Mouse (Mus musculus) cerebellum, adult 9-10 months (tissue): Measurements from ENCODE around the gene Abhd14b.

Experiments
- DNase-seq: peaks from one replicate; pipeline ENCODE4 v3.0.0; 2022

The Abhd14b gene

DNA sequence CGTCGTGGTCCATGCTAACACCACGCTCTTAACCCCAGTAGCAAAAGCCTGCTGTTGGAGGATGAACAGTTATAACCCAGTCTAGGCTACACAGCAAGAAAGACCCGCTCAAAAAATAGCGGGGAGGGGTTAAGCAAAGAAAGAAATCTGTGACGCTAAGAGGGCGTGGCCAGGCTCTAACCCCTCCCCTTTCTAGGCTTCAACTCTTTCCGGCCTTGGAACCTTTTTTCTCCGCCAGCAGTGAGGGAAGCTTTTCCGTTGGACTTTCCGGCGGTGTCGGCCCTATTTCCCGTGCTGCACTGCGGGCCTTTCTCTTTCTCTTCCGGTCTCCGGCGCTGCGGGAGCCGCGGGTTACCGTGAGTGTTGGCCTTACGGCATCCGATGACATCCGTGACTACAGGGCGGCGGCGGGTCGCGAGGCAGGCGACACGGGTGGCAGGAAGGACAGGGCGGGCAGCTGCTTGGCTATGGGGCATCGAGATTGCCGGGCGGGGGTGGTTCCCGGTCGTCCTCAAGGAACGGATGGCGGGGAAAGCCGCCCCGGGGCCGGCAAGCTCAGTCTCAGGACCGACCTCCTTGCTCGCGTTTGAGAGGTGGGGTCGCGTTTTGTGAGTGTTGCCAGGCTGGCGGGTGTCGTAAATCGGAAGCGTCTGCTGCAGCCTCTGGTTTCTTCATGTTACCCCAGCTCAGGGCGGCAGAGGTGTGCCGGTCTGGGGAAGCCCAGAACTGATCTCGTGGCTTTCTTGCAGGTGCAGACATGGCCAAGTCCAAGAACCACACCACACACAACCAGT, 17.8 kb upstream of the Abhd14b start, which contains the start of gene Rpl29:
Rpl29 (plus strand) TSS at position 234 of the 794 bp plus-strand sequence.
- DNase-seq, result peak; percentile 96

DNA sequence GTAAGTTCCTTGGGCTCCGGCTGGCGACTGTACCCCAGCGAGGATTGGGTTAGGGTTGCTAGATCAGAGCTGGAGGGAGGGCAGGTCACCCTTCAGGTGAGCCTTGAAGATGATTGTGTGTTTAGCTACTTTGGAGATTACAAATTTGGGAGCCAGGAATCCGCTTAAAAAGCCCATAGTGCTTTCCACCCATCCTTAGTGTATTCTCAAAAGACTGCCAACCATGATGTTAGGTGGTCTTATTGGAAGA, 17.3 kb upstream of the Abhd14b start:
- DNase-seq, result peak; percentile 58

DNA sequence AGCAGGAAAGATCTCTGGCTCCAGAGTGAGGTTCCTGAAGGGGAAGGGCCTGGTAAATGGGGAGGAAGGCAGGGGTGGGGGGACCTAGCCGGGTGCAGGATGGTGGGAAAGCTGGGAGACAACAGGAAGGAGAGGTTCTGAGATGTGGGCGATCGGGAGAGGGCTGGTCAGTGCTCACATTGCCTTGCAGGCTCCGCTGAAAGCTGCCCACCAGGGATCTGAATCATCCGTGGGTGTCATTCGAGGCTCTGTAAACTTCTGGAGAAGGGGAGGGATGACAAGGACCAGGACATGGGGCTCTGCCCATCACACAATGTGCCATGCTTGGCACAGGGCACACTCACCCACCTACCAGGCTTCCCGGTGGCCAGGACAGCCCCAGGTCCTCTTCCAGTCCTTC, 13.9 kb upstream of the Abhd14b start:
- DNase-seq, result no peak

DNA sequence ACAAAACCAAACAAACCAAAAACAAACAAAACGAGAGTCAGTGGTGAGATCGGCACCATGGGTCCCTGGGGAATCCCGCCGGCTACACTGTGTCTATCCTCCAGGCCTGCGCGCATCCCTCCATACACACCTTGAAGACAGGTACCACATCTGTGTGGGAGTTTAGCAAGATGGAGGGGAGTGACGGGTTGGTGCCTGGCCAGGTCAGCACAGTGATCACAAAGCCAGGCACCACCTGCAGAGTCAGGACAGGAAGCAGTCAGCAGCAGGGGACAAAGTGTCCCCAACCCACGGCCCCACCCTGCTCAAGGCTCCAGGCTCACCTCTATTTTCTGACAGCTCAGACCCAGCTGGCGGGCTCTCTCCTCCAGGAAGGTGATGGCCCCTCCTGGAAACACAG, 10.7 kb upstream of the Abhd14b start:
- DNase-seq, result peak; percentile 61

DNA sequence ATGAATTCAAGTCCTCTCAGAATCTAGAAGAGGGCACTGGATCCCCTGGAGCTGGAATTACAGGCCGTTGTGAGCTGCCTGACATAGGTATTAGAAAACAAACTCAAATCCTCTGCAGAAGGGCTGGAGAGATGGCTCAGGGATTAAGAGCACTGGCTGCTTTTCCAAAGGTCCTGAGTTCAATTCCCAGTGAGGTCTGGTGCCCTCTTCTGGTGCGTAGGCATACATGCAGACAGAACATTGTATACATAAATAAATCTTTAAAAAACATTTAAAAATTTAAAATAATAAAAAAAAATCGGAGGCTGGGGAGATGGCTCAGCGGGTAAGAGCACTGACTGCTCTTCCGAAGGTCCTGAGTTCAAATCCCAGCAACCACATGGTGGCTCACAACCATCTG, 4.6 kb upstream of the Abhd14b start:
- DNase-seq, result no peak

DNA sequence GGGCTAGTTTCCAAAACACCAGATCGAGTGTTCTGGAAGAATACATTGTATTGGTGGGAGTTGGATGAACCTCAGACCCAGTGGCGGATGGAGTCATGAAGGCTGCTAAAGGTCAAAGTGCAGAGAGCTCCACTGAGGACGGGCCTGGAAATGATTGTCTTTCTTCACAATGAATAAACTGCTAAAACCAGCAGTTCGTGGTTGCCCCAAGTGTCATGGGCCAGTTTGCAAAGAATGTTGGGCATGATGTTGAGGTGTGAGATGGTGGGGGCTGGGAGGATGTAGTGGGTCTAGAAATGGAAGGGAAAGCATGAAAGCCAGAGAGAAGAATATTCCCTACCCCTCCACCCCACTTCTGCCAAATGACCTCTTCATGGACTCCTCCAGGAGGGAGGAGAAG, 2.4 kb upstream of the Abhd14b start:
- DNase-seq, result no peak

DNA sequence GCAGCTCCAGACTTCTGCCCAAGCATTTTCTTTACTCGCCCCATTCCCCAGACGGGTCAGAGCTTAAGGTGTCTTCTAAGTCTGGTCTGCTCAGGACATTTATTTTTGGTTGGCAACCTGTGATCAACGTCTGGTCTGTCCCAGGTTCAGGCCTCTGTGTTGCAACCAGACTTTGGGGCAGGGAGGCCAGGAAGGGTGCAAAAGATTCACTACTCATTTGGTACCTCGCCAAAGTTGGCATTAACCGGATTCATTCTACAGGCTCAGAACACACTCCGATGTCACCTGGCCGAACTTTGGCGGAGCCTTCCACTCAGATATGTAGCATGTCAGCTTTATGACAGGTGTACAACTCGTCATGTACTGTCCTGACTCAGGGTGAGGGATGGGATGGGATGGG, 692 bp downstream of the Abhd14b start:
- DNase-seq, result peak; percentile 86

DNA sequence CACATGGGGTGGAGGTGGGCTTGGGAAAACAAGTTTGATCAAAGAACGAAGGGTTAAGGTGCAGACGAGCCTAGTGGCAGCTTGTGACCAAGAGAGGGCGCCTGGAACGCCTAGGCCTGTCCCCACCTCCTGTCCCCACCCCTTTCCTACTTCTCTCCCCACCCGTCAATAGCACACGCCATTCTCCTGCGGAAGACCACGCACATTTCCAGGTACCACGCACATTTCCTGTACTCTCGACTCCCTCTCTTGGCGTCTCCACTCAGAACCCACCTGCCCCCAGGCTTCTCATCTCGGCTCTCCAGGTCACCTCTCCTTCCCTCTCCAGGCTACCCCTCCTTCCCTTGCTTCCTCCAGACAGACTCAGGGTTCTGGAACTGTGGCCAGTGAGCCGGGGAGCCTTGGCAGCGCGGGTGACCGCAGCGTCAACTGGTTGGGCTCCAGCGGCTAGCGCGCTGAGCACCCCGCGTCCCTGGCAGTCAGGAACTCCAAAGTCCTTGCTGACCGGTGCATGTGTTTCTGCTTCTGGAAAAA, 1.3 kb downstream of the Abhd14b start:
- peak; percentile 88 for DNase-seq

DNA sequence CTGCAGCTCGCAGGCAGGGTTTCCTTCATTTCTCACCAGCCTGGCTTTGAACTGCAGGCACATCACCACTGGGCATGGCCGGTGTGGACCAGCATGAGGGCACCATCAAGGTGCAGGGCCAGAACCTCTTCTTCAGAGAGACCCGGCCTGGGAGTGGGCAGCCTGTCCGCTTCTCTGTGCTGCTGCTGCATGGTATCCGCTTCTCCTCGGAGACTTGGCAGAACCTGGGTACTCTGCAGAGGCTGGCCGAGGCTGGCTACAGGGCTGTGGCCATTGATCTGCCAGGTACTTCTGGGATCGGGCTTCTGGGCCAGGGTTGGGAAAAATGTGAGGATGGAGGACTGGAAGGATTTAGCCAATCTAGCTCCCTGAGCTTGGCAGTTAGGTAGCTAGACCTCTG, 2.7 kb downstream of the Abhd14b start:
- DNase-seq, result peak; percentile 67

DNA sequence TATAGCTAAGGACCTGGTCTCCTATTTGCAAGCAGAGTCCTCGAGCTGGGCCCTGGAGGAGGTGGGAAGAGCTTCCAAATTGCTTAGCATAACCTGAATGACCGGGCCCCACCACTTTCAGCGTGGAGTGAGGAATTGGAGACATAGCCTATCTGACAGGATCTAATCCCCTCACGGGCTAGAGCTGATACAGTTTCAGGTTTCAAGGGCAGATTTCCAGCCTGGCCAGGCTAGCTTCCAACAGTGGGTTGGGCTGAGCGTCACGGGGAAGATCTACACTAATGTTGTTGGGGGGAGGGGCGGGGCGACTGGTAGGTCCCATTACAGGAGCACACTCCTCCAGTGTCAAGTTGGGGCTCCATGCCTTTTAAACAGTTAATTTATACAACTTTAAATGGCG, 3.4 kb downstream of the Abhd14b start:
- peak; percentile 80 for DNase-seq

DNA sequence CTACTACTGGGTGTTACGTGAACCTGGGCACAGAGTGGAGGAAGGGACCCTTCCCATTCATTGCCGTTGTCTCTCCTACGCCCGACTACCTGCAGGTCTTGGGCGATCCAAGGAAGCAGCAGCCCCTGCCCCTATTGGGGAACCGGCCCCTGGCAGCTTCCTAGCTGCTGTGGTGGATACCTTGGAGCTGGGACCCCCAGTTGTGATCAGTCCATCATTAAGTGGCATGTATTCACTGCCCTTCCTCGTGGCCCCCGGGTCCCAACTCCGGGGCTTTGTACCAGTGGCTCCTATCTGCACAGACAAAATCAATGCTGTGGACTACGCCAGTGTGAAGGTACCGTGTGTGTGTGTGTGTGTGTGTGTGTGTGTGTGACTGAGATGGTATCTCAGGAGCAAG, 4.0 kb downstream of the Abhd14b start:
- DNase-seq, result peak; percentile 66

DNA sequence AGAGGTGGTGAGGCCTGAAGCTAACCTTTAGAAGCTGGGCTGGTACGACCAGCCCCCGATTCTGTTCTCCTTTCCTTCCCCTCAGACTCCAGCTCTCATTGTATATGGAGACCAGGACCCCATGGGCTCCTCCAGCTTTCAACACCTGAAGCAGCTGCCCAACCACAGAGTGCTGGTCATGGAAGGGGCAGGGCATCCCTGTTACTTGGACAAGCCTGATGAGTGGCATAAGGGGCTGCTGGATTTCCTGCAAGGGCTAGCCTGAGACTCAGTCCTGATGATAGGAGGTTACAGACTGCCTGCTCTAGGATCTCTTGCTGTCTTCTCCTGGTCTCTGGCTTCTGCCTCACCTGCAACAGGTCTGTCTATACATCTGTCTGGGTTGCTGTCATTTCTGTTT, 4.6 kb downstream of the Abhd14b start:
- DNase-seq, result no peak

DNA sequence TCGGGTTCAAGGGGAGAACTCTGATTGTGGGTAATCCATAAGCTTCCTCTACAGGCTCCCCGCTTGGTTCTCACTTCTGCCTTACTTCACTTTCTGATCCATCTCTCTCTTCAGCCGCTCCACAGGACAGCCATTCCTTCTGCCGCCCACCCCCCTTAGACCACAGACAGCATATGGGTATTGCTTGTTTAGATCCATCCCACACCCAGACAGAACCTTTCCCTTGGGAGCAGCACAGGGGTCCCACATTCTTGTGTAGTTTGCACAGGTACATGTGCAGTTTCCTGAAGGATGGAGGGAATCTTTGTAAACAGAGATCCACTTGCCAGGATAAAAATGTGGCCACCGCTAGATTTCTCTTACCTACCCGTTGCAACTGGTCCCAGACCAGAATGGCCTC, 5.1 kb downstream of the Abhd14b start:
- no peak for DNase-seq

DNA sequence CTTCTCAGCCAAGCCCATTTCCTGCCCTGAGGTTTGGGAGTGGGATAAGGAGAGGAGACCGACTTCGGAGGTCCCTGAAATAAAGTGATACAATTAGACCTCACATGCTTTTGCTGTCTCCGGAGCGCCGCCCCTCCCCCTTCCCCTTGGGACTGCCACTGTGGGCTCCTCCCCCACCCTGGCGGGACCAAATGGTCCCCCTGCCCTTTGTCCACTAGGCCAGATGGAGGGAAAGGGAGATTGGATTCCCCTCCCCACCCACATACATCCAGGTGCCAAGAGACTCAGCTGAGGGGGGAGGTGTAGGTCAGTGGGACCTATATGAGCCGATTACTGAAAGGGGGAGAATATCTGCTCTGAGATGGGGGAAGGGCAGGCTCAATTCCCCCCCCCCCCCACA, 5.6 kb downstream of the Abhd14b start:
- peak; percentile 91 for DNase-seq

DNA sequence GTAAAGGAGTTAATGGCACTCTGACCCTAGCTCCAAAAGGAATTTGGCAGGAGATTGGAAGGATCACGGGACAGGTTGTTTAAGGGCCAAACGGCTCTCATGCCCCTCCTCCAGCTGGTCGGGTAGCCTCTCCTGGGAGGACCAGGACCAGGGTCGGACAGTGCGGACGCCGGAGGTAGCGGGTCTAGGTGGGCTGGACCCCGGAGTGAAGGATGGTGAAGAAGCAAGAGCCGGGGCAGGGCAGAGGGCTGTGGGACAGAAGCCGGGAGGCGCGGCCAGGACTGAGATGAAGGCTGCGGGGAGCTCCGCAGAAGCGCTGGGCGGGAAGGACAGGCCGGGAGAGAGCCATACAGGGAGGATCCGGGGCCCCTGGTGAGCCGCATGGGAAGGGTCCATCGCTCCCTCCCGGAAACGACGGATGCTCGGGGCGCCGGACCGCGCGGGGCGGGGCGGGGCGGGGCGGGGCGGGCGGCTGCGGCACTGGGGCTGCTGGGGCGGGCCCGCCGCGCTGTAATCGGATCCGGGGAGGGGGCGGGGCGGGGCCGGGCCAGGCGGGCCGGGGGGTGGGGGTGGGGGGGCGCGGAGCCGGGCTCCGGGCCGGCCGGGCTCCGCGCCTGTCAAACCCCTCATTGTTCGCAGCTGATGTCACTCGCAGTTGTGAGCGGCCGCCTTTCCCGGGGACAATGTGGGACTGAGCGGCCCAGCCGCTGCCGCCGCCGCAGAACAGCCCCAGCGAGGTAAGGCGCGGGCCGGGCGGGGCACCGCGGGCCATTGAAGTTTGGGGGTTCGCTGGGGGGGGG, 6.2 kb downstream of the Abhd14b start, which contains the start of gene Pcbp4:
Pcbp4 (plus strand) TSS at position 21 of the 800 bp plus-strand sequence.
- peak; percentile 84 for DNase-seq

DNA sequence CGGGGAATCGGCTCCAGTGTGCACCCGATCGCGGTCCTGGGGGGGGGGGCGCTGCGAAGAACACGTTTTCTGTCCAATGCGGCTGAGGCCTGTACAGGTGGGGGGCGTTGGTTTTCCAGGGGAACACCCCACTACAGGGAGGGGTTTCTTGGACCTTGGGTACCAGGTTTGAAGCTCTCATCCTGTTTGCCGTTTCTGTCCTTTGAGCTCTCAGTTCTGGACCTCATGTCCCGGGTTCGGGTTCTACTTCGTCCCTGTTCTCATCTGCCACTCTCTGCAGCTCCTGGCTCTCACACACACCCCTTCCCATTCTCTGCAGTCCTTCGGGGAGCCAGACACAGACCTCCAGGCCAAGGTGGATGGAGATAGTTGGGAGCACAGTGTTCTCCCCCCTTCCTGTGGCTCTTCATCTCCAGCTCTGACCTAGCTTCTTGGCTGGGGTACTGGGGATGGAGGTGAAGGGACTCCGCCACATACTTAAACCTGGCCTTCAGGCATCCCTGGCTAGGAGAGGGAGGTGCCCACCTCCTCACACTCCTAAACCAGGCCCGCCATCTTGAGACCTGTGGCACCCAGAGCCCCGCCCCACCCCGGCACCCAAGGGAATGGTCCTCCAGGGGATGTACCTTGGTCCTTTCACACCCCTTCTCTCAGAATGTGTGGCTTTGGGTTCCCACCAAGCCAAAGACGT, 7.0 kb downstream of the Abhd14b start:
- peak; percentile 74 for DNase-seq

DNA sequence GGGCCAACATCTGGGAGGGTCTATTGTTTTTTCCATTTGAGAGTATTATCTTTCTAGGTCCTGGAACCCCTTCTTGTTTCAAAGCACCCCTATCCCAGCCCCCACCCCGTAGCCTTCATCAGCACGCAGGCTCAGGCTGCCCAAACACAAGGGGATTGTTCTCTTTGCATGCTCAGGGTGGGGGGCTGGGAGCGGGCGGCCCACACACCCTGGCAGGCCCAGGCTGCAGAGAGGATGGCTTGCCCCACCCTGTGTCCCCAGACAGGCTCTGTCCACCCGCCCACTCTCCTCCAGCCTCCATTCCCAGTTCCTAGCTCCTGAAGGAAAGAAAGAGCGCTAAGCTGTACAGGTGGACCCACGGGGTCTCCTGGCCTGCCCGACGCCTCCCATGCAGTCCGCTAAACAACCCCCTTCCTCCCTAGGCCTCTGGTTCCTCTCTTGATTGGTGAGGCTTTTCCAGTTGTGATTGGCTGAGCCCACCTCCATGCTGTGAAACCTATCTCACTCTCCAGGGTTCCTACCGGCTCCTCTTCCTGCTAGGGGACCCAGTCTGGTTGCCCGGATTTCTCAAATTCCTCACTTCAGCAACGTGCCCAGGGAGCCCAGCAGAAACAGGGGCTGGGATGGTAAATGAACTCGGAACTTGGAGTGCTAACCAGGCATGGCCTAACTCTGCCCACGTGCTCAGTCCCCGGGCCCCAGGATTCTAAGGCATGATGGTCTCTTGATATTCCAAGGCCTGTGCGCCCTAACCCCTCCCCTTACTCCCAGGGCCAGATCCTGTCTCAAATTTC, 7.8 kb downstream of the Abhd14b start:
- DNase-seq, result no peak

DNA sequence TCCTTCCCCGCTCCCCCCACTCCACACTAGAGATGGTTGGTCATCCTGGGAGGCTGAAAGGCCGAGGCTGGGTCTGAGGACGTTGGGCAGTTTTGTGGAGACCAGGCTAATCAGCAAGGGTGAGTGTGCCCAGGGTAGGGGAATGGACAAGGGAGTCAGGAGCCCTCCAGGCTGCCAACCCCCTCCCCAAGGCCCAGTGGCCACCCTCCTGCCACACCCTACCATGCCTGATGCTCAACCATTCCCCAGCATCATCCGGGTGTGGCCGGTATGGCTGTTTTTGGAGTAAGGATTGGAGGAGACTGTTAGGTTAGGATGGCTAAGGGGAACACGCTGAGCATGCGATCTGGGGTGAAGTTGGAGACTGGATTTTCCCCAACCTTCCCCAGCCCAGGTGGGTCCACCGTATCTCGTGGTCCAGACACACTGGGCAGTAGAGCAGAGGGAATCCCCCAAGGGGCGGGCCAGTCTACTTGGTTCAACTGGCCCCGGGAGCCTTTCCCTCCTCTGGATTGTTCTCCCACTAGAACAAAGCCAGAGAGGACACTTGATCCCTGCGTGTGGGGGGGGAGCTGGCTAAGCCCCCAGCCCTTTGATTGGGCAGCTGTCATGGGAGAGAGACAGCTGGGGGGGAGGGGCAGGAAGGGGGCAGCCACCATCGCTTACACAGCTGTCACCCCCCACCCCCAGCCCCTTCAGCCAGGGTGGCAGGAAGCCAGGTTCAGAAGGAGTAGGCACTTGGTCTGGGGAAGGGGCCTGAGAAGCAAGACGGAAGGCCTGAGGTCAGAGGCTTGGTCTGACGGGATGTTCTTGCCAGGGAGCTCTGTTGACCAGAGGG, 9.3 kb downstream of the Abhd14b start:
- peak; percentile 65 for DNase-seq

DNA sequence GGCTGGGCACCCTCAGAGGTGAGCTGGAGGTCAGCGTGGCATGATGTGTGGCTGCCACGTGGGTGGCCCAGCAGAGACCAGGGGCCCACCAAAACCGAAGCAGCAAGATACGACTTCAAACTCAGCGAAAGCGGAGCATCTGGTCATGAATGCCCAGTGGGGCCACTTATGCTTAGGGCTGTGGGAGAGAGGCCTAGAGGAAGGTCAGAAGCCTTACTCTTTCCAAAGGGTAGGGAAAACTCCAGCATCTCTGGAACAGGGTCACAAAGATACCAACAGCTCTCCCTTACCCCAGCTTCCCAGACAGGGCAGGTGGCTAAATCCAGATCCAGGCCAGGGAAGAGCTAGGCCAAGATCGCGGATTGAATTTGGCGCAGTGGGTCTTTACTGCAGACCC, 9.9 kb downstream of the Abhd14b start:
- DNase-seq, result no peak

DNA sequence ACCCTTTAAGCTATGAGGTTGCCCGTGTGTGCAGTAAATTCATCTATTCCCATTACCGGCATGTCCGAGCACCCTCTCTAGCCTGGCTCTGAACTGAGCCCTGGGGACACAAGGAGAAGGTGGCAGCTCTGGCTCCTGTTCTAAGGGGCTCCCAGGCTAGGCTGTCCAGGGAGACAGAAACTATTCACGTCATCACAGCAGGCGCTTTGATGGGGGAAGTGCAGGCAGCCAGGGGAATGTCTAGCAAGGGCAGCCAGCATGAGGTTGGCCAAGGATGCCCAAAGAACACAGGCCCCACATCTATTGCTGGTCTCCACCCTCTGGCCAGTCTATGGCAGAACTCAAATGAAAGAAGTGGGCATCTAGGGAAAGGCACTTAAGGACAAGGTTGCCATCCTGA, 10.7 kb downstream of the Abhd14b start:
- DNase-seq, result no peak

DNA sequence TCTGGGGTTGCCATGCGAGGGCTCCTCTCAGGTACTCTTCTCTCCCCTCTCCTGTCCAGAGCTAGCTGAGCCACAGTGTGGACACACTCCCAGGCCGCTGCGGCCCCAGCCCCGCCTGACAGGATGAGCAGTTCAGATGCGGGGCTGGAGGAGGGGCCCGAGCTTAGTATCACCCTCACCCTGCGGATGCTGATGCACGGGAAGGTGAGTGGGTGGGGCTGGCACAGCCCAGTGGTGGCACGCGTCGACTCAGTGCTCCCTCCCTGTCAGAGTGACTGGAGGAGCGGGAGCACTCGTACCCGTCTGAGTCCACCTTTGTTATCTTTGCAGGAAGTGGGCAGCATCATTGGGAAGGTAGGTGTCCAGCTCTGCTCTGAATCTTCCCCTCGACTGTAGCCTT, 12.7 kb downstream of the Abhd14b start:
- peak; percentile 76 for DNase-seq
